Mouse (Mus musculus) bone marrow, adult 2 months (tissue): ENCODE measurements around the gene Armh3.

Source experiments
- CTCF ChIP-seq: fragments of 200-500 bp; IDR thresholded peaks from 2 replicates; pipeline ENCODE4 v1.5.1; 2011; ENCODE audit warnings: low read length, control low read depth; ENCODE audit not compliant: control insufficient read depth, insufficient read depth
- POLR2A ChIP-seq: fragments of 200-500 bp; IDR thresholded peaks from 2 replicates; pipeline ENCODE4 v1.6.1; 2011; ENCODE audit warnings: low read depth, mild to moderate bottlenecking, control low read depth, low read length, borderline replicate concordance; ENCODE audit not compliant: control insufficient read depth

DNA sequence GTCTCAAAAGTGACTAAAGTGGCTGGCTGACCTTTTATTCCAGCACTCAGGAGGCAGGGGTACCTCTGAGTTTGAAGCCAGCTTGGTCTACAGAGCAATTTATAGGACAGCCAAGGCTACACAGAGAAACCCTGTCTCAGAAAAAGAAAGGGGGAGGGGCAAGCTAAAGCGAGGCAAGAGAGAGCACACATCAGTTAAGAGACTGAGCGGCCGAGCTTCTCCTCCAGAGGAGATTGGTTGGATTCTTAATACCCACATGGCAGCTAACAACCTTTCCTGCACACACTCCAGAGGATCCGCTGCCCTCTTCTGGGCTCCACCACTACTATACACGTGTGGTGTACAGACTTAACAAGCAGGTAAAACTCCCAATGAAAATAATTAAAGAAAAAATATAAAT lies 85.3 kb downstream of the Armh3 start:
- TF ChIP-seq CTCF (no peak), POLR2A (no peak)
